Comparison of ENCODE assay signal across 31 mouse cellular contexts in the genomic region with DNA sequence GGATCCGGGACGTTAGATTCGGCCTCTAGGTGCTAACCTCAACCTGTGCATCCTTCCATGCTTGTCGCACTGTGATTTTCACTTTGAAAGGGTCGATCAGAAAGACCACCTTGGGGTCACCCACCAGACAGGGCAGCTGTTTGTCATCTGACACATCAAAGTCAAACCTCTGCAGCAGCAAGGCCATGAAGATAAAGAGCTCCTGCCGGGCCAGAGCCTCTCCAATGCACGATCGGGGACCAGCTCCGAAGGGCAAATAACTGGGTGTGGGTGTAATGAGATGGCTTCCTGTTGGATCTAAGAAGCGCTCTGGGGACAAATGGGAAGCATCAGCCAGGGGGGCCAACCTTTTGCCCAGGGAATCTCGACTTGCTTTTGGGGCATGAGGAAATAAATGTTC. TPM values are rescaled to one million over a fixed set of nuclear protein-coding genes. Genes with fewer than 3 reads are reported as not detected.
DNase-seq lines count a peak whose midpoint lies in the region; ATAC-seq and TF ChIP-seq lines count a peak whose summit lies in the region.
"Had no signal": no experiment of that assay in that cellular context is flagged by ENCODE, and none has a peak within 500 bp of the region (broad histone marks: within the 10 kb centered on the region; RNA-seq: fewer than 3 reads in every experiment).

No protein-coding gene starts in this region.

- peak; percentile 49 for DNase-seq in adrenal gland, postnatal 14 days
- no peak for DNase-seq in adrenal gland, postnatal 4 days (ENCODE audit: low spot score in 2 of 2)
- DNase-seq in liver, embryonic 14.5 days (ENCODE audit: low read depth in 3 of 3, low spot score in 3 of 3): no peak
- DNase-seq in liver, embryonic 11.5 days (ENCODE audit: low spot score): no peak
- no peak for DNase-seq in lung, adult 18-20 months
- DNase-seq: adrenal gland, postnatal 36 days; B cell, adult 2 months; cerebellum, adult 11 months; cerebellum, adult 2 months; cerebellum, adult 9-11 months; cerebellum, postnatal 25 days; forebrain, postnatal 0 days; gastrocnemius, adult 2 months; gastrocnemius, postnatal 25 days; heart, adult 2 months had no signal

- no peaks in the 10 kb centered on the region; the same call in 1 of the 2 replicates for H3K27me3 ChIP-seq in liver, embryonic 14.5 days (ENCODE audit: control insufficient read depth, insufficient read depth, low read length)
- no peaks in the 10 kb centered on the region; the same call in 1 of the 2 replicates for H3K27me3 ChIP-seq in liver, embryonic 11.5 days (replicated peaks; ENCODE audit: control insufficient read depth, insufficient read depth, low read length)
- no peaks in the 10 kb centered on the region for H3K27me3 ChIP-seq in liver, embryonic 16.5 days (ENCODE audit: control insufficient read depth, insufficient read depth, low read depth, low read length)
- H3K27me3 ChIP-seq: CH12.LX; hindbrain, embryonic 12.5 days; hindbrain, embryonic 15.5 days had no signal

- no peaks in the 10 kb centered on the region for H3K36me3 ChIP-seq in liver, embryonic 14.5 days (replicated peaks; ENCODE audit: control insufficient read depth, insufficient read depth, low read depth)
- H3K36me3 ChIP-seq in liver, embryonic 11.5 days (ENCODE audit: control insufficient read depth, insufficient read depth, low read length): no peaks in the 10 kb centered on the region
- H3K36me3 ChIP-seq in liver, embryonic 16.5 days (ENCODE audit: control insufficient read depth, insufficient read depth): no peaks in the 10 kb centered on the region
- H3K36me3 ChIP-seq: embryonic facial prominence, embryonic 12.5 days; embryonic facial prominence, embryonic 15.5 days; G1E; heart, embryonic 10.5 days; hindbrain, embryonic 12.5 days; hindbrain, embryonic 15.5 days had no signal

- ATAC-seq in liver, embryonic 14.5 days (ENCODE audit: insufficient read depth): no peak
- ATAC-seq in liver, embryonic 11.5 days (replicated peaks; ENCODE audit: low FRiP score): no peak
- no peak for ATAC-seq in liver, embryonic 16.5 days (ENCODE audit: low read depth)
- ATAC-seq: forebrain, embryonic 14.5 days; forebrain, postnatal 0 days; Patski had no signal

- H3K9me3 ChIP-seq in liver, embryonic 14.5 days (ENCODE audit: control insufficient read depth, low read length): no peaks in the 10 kb centered on the region
- no peaks in the 10 kb centered on the region for H3K9me3 ChIP-seq in liver, embryonic 11.5 days (ENCODE audit: control insufficient read depth, low read length)
- no peaks in the 10 kb centered on the region for H3K9me3 ChIP-seq in liver, embryonic 16.5 days (replicated peaks; ENCODE audit: control insufficient read depth, low read length)
- H3K9me3 ChIP-seq: embryonic facial prominence, embryonic 12.5 days; embryonic facial prominence, embryonic 15.5 days; G1E; heart, embryonic 10.5 days; hindbrain, embryonic 12.5 days; hindbrain, embryonic 15.5 days had no signal

- no peak overlapping the region for H3K4me3 ChIP-seq in liver, embryonic 14.5 days (ENCODE audit: insufficient read depth in 1 of 2, low read depth in 2 of 2, low read length in 2 of 2)
- no peak overlapping the region for H3K4me3 ChIP-seq in liver, embryonic 11.5 days (ENCODE audit: low read depth, low read length)
- H3K4me3 ChIP-seq in liver, embryonic 16.5 days (ENCODE audit: low read depth, low read length): no peak overlapping the region
- H3K4me3 ChIP-seq: embryonic facial prominence, embryonic 12.5 days; embryonic facial prominence, embryonic 15.5 days; gastrocnemius, adult 2 months; heart, adult 2 months; heart, embryonic 10.5 days; hindbrain, embryonic 12.5 days; hindbrain, embryonic 15.5 days had no signal

- H3K9ac ChIP-seq in liver, embryonic 14.5 days (replicated peaks): no peak overlapping the region
- H3K9ac ChIP-seq in liver, embryonic 11.5 days (ENCODE audit: low read depth, low read length): no peak overlapping the region
- H3K9ac ChIP-seq in liver, embryonic 16.5 days (ENCODE audit: low read depth, low read length): no peak overlapping the region
- H3K9ac ChIP-seq: embryonic facial prominence, embryonic 12.5 days; embryonic facial prominence, embryonic 15.5 days; forebrain, postnatal 0 days; hindbrain, embryonic 12.5 days; hindbrain, embryonic 15.5 days had no signal

- TF ChIP-seq CTCF in liver, embryonic 14.5 days (IDR thresholded peaks at IDR 0.05; ENCODE audit: low read depth): no peak

- H3K4me2 ChIP-seq in liver, embryonic 14.5 days (ENCODE audit: low read depth): 0 out of 2 replicates have a peak overlapping the region, but pooled peaks have one; percentile 3
- no peak overlapping the region for H3K4me2 ChIP-seq in liver, embryonic 11.5 days
- no peak overlapping the region for H3K4me2 ChIP-seq in liver, embryonic 16.5 days (ENCODE audit: low read depth, low read length)
- H3K4me2 ChIP-seq: embryonic facial prominence, embryonic 12.5 days; embryonic facial prominence, embryonic 15.5 days; hindbrain, embryonic 12.5 days; hindbrain, embryonic 15.5 days had no signal

- TF ChIP-seq EP300 in liver, embryonic 14.5 days (IDR thresholded peaks at IDR 0.05; ENCODE audit: low read depth): no peak

- H3K4me1 ChIP-seq in liver, embryonic 14.5 days (replicated peaks; ENCODE audit: control insufficient read depth in 2 of 2, insufficient read depth in 2 of 2, low read length in 1 of 2): peaks cover 0 to 20% of the 10 kb centered on the region in 2 experiments; a peak in 2 of 4 replicates
- peaks cover 17% of the 10 kb centered on the region for H3K4me1 ChIP-seq in liver, embryonic 11.5 days (replicated peaks; ENCODE audit: control insufficient read depth, insufficient read depth, low read length)
- peaks cover 12% of the 10 kb centered on the region for H3K4me1 ChIP-seq in liver, embryonic 16.5 days (ENCODE audit: control insufficient read depth, low read depth, low read length)
- H3K4me1 ChIP-seq: hindbrain, embryonic 15.5 days had no signal

- WGBS in liver, embryonic 14.5 days (ENCODE audit: insufficient replicate concordance): 43% methylated on average over 11 of the region's 11 CpGs
- WGBS in liver, embryonic 11.5 days: 42% methylated on average over 11 of the region's 11 CpGs
- WGBS in liver, embryonic 16.5 days (ENCODE audit: insufficient replicate concordance): 45% methylated on average over 11 of the region's 11 CpGs

- no peak overlapping the region for H3K27ac ChIP-seq in liver, embryonic 14.5 days
- no peak overlapping the region for H3K27ac ChIP-seq in liver, embryonic 11.5 days (ENCODE audit: low read depth, low read length)
- peak overlapping the region; percentile 69 for H3K27ac ChIP-seq in liver, embryonic 16.5 days (ENCODE audit: low read length)
- H3K27ac ChIP-seq: embryonic facial prominence, embryonic 12.5 days; embryonic facial prominence, embryonic 15.5 days; gastrocnemius, adult 2 months; heart, adult 2 months; hindbrain, embryonic 12.5 days; hindbrain, embryonic 15.5 days had no signal

RNA-seq across cellular contexts. Expression of gene Cyp17a1, which starts 5.7 kb away (rescaled TPM):
- total RNA-seq in adrenal gland, postnatal 14 days (2021): 10.6 and 12.0 TPM in 2 replicates
- 1 to 10 TPM; 1.1 to 1.4 TPM for total RNA-seq in adrenal gland, postnatal 4 days (2021)
- polyA plus RNA-seq in liver, embryonic 14.5 days (2012; rRNA removed): 0.06 and 0.08 TPM in 2 replicates
- polyA plus RNA-seq in liver, embryonic 14.5 days (2014; fragmentation: Nextera tagmentation; extraction: Ambion mirVana): 0.13 and 0.18 TPM in 2 replicates
- polyA plus RNA-seq in liver, embryonic 11.5 days (2014; fragmentation: Nextera tagmentation; extraction: Ambion mirVana): 0.27 and 0.30 TPM in 2 replicates
- polyA plus RNA-seq in liver, embryonic 16.5 days (2015; fragmentation: Nextera tagmentation; extraction: Ambion mirVana): 1.9 and 2.4 TPM in 2 replicates
- total RNA-seq: CH12.LX; common myeloid progenitor, adult 5-6 weeks; forebrain, postnatal 0 days; gastrocnemius, adult 2 months; gastrocnemius, postnatal 25 days; heart, adult 2 months; heart, postnatal 25 days; hematopoietic stem cell, adult 5-6 weeks had no signal
- polyA plus RNA-seq: forebrain, embryonic 11.5 days; forebrain, embryonic 14.5 days; forebrain, postnatal 0 days; frontal cortex, adult 2 months; G1E; hindbrain, embryonic 12.5 days; hindbrain, embryonic 15.5 days; intestine, embryonic 14.5 days; Patski had no signal

RNA-seq across cellular contexts. Expression of gene Borcs7, which starts 22.4 kb away (rescaled TPM):
- total RNA-seq in adrenal gland, postnatal 14 days (2021): 15.2 and 15.8 TPM in 2 replicates
- total RNA-seq in adrenal gland, postnatal 4 days (2021): 10 to 100 TPM; 16.2 to 20.9 TPM
- polyA plus RNA-seq in liver, embryonic 14.5 days (2012; rRNA removed): 2.1 and 2.7 TPM in 2 replicates
- 5.0 and 6.0 TPM in 2 replicates for polyA plus RNA-seq in liver, embryonic 14.5 days (2014; fragmentation: Nextera tagmentation; extraction: Ambion mirVana)
- 9.9 and 13.8 TPM in 2 replicates for polyA plus RNA-seq in liver, embryonic 11.5 days (2014; fragmentation: Nextera tagmentation; extraction: Ambion mirVana)
- polyA plus RNA-seq in liver, embryonic 16.5 days (2015; fragmentation: Nextera tagmentation; extraction: Ambion mirVana): 4.4 and 5.0 TPM in 2 replicates

RNA-seq across cellular contexts. Expression of gene As3mt, which starts 40.0 kb away (rescaled TPM):
- total RNA-seq in adrenal gland, postnatal 14 days (2021): 58.7 and 68.2 TPM in 2 replicates
- 10 to 100 TPM; 64.6 to 73.2 TPM for total RNA-seq in adrenal gland, postnatal 4 days (2021)
- polyA plus RNA-seq in liver, embryonic 14.5 days (2012; rRNA removed): 3.8 and 5.1 TPM in 2 replicates
- 12.8 and 13.4 TPM in 2 replicates for polyA plus RNA-seq in liver, embryonic 14.5 days (2014; fragmentation: Nextera tagmentation; extraction: Ambion mirVana)
- 26.0 and 29.3 TPM in 2 replicates for polyA plus RNA-seq in liver, embryonic 11.5 days (2014; fragmentation: Nextera tagmentation; extraction: Ambion mirVana)
- 18.2 and 18.6 TPM in 2 replicates for polyA plus RNA-seq in liver, embryonic 16.5 days (2015; fragmentation: Nextera tagmentation; extraction: Ambion mirVana)
- polyA plus RNA-seq: G1E had no signal
